Mouse (Mus musculus): Measurements from ENCODE around the gene Ddb2. TPM values are rescaled to one million over a fixed set of nuclear protein-coding genes. Genes with fewer than 3 reads are reported as not detected.
A peak's percentile ranks its signal among the peaks of the same experiment; 100 is the strongest.

Gene Ddb2
- polyA plus RNA-seq, 1 experiment = 13.7 TPM

DNA sequence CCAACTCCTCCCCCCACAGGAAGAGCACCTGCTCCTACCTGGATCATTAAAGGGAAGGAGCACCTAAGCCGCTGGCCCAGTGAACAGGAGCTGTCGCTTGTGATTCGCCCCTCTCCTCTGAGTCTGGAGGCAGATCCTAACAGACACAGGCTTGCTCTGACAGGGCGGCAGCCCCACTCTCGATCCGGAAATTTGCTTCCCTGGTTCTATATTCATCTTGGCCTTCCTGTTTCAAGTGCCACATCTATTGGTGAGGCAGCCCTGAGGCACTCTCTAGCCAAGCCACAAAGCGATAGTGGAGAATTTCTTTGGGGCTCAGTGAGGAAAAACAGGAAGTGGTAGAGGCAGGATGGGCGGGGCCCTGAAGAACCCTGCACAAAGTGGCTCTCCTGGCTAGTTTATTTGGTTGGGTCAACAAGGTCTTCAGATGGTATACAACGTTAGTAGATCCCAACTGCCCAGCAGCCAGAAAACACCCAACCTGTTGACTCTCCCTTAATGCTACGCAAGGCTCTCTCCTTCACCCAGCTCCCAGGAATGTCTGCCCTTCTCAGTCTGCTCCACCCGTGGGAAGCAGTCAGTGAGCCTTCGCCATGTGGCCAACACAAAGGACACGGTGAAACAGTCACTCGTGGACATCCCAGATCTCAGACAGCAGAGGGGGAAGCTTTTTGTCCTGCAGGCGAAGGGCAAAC, 52.9 kb downstream of the Ddb2 start, which contains the start of gene Madd:
Gene Madd (minus strand): TSS at position 127 of the 695 bp plus-strand sequence.
- Histone ChIP-seq H3K27ac (ENCODE audit: control insufficient read depth, insufficient read depth, low read depth, low read length) (peak within 1 kb of the TSS; percentile 92), H3K4me3 (ENCODE audit: control insufficient read depth, low read depth, low read length) (peak within 1 kb of the TSS; percentile 88), H3K36me3 (ENCODE audit: control insufficient read depth, insufficient read depth, low read length) (no peaks in the 10 kb centered on the region), H3K27me3 (ENCODE audit: control insufficient read depth, insufficient read depth, low read length) (no peaks in the 10 kb centered on the region), H3K4me1 (ENCODE audit: control insufficient read depth, insufficient read depth, low read length) (peaks cover 14% of the 10 kb centered on the region)
- TF ChIP-seq CTCF (IDR thresholded peaks at IDR 0.05; ENCODE audit: control insufficient read depth, insufficient read depth, insufficient replicate concordance, low read depth, low read length) (no peak), POLR2A (IDR thresholded peaks at IDR 0.05; ENCODE audit: control insufficient read depth, low read depth, low read length) (no peak)

DNA sequence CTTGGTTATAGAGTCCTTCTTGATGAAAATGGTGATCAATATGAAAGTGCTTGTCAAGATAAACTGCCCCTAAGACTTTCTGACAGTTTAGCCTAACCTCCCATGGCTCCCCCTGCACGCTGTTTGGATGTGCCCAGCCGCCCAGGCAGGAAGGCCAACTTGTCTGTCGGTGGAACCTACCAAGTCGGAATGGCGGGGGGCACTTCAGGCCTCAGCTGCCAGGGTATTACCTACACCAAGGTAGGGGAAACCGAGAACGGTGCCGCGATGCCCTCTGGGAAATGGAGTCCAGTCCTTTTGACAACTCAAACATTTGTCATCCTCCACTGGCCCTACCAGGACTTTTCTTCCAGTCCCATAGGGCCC, 53.7 kb downstream of the Ddb2 start:
- TF ChIP-seq POLR2A (IDR thresholded peaks at IDR 0.05; ENCODE audit: control insufficient read depth, low read depth, low read length) = no peak; the same call in 1 of the 2 replicates
- no peak for TF ChIP-seq CTCF (IDR thresholded peaks at IDR 0.05; ENCODE audit: control insufficient read depth, insufficient read depth, insufficient replicate concordance, low read depth, low read length)
- no peaks in the 10 kb centered on the region for H3K36me3 ChIP-seq (ENCODE audit: control insufficient read depth, insufficient read depth, low read length)
- peak overlapping the region; percentile 92 for H3K27ac ChIP-seq (ENCODE audit: control insufficient read depth, insufficient read depth, low read depth, low read length)
- H3K27me3 ChIP-seq (ENCODE audit: control insufficient read depth, insufficient read depth, low read length) = no peaks in the 10 kb centered on the region
- H3K4me1 ChIP-seq (ENCODE audit: control insufficient read depth, insufficient read depth, low read length) = peaks cover 14% of the 10 kb centered on the region
- peak overlapping the region; percentile 88 for H3K4me3 ChIP-seq (ENCODE audit: control insufficient read depth, low read depth, low read length)

DNA sequence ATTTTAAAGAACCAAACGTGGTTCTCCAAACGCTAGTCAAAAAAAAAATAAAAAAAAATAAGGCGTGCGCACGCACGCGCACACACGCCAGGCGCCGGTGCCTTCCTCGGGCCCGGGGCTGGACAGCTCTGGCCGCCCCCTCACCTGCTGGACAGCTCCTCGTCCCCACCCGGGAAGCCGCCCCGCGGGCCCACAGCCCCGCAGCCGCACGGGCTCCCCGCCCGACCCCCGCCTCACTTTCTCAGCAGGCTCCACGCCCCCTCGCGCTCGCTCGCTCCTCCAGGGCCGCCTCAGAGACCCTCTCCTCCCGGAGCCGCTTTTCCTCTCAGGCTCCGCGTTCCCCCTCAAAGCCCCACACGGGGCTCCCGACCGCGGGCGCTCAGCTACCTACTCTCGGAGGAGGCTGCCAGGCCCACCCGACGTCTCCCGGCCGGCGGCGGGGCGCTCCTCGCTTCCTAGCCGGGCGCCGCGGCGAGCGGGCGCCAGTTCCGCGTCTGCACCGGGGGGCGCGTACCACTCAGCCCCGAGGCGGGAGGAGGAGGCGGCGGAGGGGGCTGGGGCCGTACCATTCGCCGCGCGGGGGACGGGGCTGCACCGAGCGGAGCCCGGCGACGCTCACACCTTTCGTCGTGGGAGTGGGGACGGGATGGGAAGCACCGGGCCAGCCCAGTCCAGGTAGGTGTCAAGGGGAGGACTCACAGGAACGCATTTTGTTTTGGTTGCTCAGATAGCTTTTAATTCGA, 54.2 kb downstream of the Ddb2 start:
- no peaks in the 10 kb centered on the region for H3K27me3 ChIP-seq (ENCODE audit: control insufficient read depth, insufficient read depth, low read length)
- TF ChIP-seq POLR2A (IDR thresholded peaks at IDR 0.05; ENCODE audit: control insufficient read depth, low read depth, low read length) (no peak), CTCF (IDR thresholded peaks at IDR 0.05; ENCODE audit: control insufficient read depth, insufficient read depth, insufficient replicate concordance, low read depth, low read length) (no peak)
- peak overlapping the region; percentile 88 for H3K4me3 ChIP-seq (ENCODE audit: control insufficient read depth, low read depth, low read length)
- H3K27ac ChIP-seq (ENCODE audit: control insufficient read depth, insufficient read depth, low read depth, low read length) = peak overlapping the region; percentile 92
- H3K4me1 ChIP-seq (ENCODE audit: control insufficient read depth, insufficient read depth, low read length) = peaks cover 14% of the 10 kb centered on the region
- H3K36me3 ChIP-seq (ENCODE audit: control insufficient read depth, insufficient read depth, low read length) = no peaks in the 10 kb centered on the region

DNA sequence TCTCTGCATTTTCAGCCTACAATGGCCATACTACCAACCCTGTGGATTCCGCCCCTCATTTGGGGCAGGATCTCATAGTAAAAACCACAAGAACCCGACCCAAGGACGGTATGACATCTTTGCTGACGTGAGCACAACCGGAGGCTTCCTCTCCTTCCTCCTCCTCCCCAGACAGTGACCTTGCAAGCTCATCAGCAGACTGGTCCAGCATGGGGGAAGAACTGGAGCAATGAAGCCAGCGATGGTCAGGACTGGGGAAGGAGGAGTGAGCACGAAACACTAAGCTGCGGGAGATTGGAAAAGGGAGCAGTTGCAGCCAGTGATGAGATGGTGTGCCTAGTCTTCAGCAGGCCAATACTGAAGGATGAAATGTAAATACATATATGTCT, 54.8 kb downstream of the Ddb2 start:
- Histone ChIP-seq H3K27ac (ENCODE audit: control insufficient read depth, insufficient read depth, low read depth, low read length) (0 out of 2 replicates have a peak overlapping the region, but pooled peaks have one; percentile 13), H3K4me3 (ENCODE audit: control insufficient read depth, low read depth, low read length) (peak overlapping the region; percentile 88), H3K27me3 (ENCODE audit: control insufficient read depth, insufficient read depth, low read length) (no peaks in the 10 kb centered on the region), H3K4me1 (ENCODE audit: control insufficient read depth, insufficient read depth, low read length) (peaks cover 14% of the 10 kb centered on the region), H3K36me3 (ENCODE audit: control insufficient read depth, insufficient read depth, low read length) (no peaks in the 10 kb centered on the region)
- no peak for TF ChIP-seq CTCF (IDR thresholded peaks at IDR 0.05; ENCODE audit: control insufficient read depth, insufficient read depth, insufficient replicate concordance, low read depth, low read length)
- no peak for TF ChIP-seq POLR2A (IDR thresholded peaks at IDR 0.05; ENCODE audit: control insufficient read depth, low read depth, low read length)

DNA sequence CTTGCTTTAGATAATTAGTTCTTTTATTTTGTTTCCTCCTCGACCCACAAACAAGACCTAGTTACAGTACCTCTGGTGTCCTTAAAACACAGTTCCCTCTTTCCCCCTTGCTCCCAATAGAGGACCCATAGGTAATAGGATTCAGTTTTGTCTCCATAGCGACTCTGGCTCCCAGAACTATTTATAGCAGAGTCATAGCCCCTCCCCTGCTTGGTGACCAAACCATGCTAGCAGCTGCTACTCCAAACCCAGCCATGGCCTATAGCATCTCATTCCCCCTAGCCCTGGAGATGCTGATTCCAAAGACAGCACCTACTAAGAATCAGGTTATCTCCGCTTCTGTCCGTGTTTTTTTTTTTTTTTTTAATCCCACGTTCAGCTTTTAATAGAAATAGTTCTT, 56.1 kb downstream of the Ddb2 start:
- peaks cover 14% of the 10 kb centered on the region for H3K4me1 ChIP-seq (ENCODE audit: control insufficient read depth, insufficient read depth, low read length)
- H3K4me3 ChIP-seq (ENCODE audit: control insufficient read depth, low read depth, low read length) = no peak overlapping the region
- no peak overlapping the region for H3K27ac ChIP-seq (ENCODE audit: control insufficient read depth, insufficient read depth, low read depth, low read length)
- H3K36me3 ChIP-seq (ENCODE audit: control insufficient read depth, insufficient read depth, low read length) = no peaks in the 10 kb centered on the region
- H3K27me3 ChIP-seq (ENCODE audit: control insufficient read depth, insufficient read depth, low read length) = no peaks in the 10 kb centered on the region
- no peak for TF ChIP-seq CTCF (IDR thresholded peaks at IDR 0.05; ENCODE audit: control insufficient read depth, insufficient read depth, insufficient replicate concordance, low read depth, low read length)

DNA sequence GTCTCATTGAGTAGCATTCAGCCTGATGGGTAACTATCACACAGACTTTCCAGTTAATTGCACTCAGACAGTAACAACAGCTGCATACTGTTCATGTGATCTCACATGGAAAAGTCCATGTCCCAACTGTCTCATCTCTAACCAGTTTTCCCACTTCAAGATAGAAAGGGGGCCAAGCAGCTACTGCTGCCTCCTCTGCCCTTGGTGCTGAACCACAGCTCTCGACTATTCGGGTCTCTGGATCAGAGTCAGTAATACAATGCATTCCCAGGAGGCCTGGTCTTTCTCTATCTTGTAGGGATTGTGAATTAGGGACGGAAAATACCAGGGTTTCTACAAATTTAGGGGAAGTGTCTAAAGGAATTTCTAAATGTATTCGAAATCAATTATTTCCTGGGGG, 57.0 kb downstream of the Ddb2 start:
- Histone ChIP-seq H3K27me3 (ENCODE audit: control insufficient read depth, insufficient read depth, low read length) (no peaks in the 10 kb centered on the region), H3K4me1 (ENCODE audit: control insufficient read depth, insufficient read depth, low read length) (peaks cover 14% of the 10 kb centered on the region), H3K4me3 (ENCODE audit: control insufficient read depth, low read depth, low read length) (no peak overlapping the region), H3K36me3 (ENCODE audit: control insufficient read depth, insufficient read depth, low read length) (no peaks in the 10 kb centered on the region), H3K27ac (ENCODE audit: control insufficient read depth, insufficient read depth, low read depth, low read length) (no peak overlapping the region)
- no peak for TF ChIP-seq CTCF (IDR thresholded peaks at IDR 0.05; ENCODE audit: control insufficient read depth, insufficient read depth, insufficient replicate concordance, low read depth, low read length)
- no peak for TF ChIP-seq POLR2A (IDR thresholded peaks at IDR 0.05; ENCODE audit: control insufficient read depth, low read depth, low read length)

DNA sequence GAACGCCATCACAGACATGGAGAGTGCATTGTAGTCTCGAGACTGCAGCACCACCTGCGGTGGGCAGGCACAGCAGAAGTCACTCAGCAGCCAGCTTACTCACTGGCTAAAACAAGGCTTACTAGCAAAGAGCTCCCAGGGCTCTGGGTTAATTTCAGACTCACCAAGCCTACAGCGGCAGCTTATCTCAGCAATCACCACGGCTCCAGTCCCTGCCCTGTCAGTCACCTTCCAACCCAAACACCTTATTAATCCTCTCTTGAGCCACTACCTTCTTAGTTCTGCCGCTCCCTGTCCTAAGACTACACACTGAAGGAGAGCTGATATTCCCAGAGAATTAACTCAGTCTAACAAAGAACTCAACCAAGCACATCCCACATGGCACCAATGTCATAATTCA, 60.5 kb downstream of the Ddb2 start:
- Histone ChIP-seq H3K27me3 (ENCODE audit: control insufficient read depth, insufficient read depth, low read length) (no peaks in the 10 kb centered on the region), H3K36me3 (ENCODE audit: control insufficient read depth, insufficient read depth, low read length) (peaks cover 2% of the 10 kb centered on the region), H3K4me1 (ENCODE audit: control insufficient read depth, insufficient read depth, low read length) (no peaks in the 10 kb centered on the region), H3K4me3 (ENCODE audit: control insufficient read depth, low read depth, low read length) (no peak overlapping the region), H3K27ac (ENCODE audit: control insufficient read depth, insufficient read depth, low read depth, low read length) (no peak overlapping the region)
- TF ChIP-seq CTCF (IDR thresholded peaks at IDR 0.05; ENCODE audit: control insufficient read depth, insufficient read depth, insufficient replicate concordance, low read depth, low read length) (no peak), POLR2A (IDR thresholded peaks at IDR 0.05; ENCODE audit: control insufficient read depth, low read depth, low read length) (no peak)
